Mouse (Mus musculus) bone marrow, adult 2 months (tissue): ENCODE measurements around the gene Etv6.

Experiments
- CTCF ChIP-seq: fragments of 200-500 bp; IDR thresholded peaks from 2 replicates; pipeline ENCODE4 v1.5.1; 2011; ENCODE audit warnings: low read length, control low read depth; ENCODE audit not compliant: control insufficient read depth, insufficient read depth
- POLR2A ChIP-seq: fragments of 200-500 bp; IDR thresholded peaks from 2 replicates; pipeline ENCODE4 v1.6.1; 2011; ENCODE audit warnings: low read depth, mild to moderate bottlenecking, control low read depth, low read length, borderline replicate concordance; ENCODE audit not compliant: control insufficient read depth

GRCm38 (mm10) chr6:134065018-134065725 lies 29.7 kb downstream of the Etv6 start:
- TF ChIP-seq CTCF: no peak
- no peak for TF ChIP-seq POLR2A
